Mouse (Mus musculus) C2C12 (cell line): ENCODE data around the gene Gm10309.

Experiments
- CEBPB ChIP-seq: IDR thresholded peaks from one replicate; pipeline ENCODE4 v1.6.1; 2011; ENCODE audit warnings: low read depth, mild to moderate bottlenecking, control low read depth, moderate library complexity
- CTCF ChIP-seq: IDR thresholded peaks from one replicate; pipeline ENCODE4 v1.5.1; 2011; ENCODE audit not compliant: control insufficient read depth, insufficient read depth, insufficient read length
- FOSL1 ChIP-seq: IDR thresholded peaks from one replicate; pipeline ENCODE4 v1.8.0; 2011; ENCODE audit warnings: mild to moderate bottlenecking, low read length; ENCODE audit not compliant: poor library complexity, insufficient read depth, severe bottlenecking
- MAX ChIP-seq: IDR thresholded peaks from one replicate; pipeline ENCODE4 v1.6.1; 2011; ENCODE audit warnings: mild to moderate bottlenecking, control low read depth
- MYOD1 ChIP-seq: IDR thresholded peaks from one replicate; pipeline ENCODE4 v1.6.1; 2011; ENCODE audit warnings: low read depth; ENCODE audit not compliant: control insufficient read depth, insufficient read length
- MYOG ChIP-seq: IDR thresholded peaks from one replicate; pipeline ENCODE4 v1.6.1; 2011; ENCODE audit not compliant: control insufficient read depth, insufficient read length; ENCODE audit errors: extremely low read depth
- USF1 ChIP-seq: IDR thresholded peaks from one replicate; pipeline ENCODE4 v1.6.1; 2011; ENCODE audit warnings: low read depth, mild to moderate bottlenecking, control low read depth, moderate library complexity

GRCm38 (mm10) chr17:86505183-86505631 lies at the start of gene Gm10309:
- no peak for TF ChIP-seq MAX
- no peak for TF ChIP-seq CTCF
- TF ChIP-seq CEBPB, result no peak
- TF ChIP-seq MYOG, result no peak
- TF ChIP-seq USF1, result no peak
- TF ChIP-seq FOSL1, result no peak
- no peak for TF ChIP-seq MYOD1
